Mouse (Mus musculus) layer of hippocampus, adult 2 months (tissue): Measurements from ENCODE around the gene Tcte2. TPM values are rescaled to one million over a fixed set of nuclear protein-coding genes. Genes with fewer than 3 reads are reported as not detected.
"Not testable (repeated sequence)": the region's sequence is repeated elsewhere in the genome, so short reads cannot be mapped to it uniquely, and the experiment has no call there.

ENCODE experiments used
- DNase-seq, 2 experiments: peaks; one replicate each; pipeline ENCODE4 v3.0.0; 2022; ENCODE audit warnings: low spot score in 2 of 2
- H3K27ac ChIP-seq: fragments of 200-600 bp; 2 replicates; pipeline ENCODE4 v1.8.1; 2022
- H3K4me3 ChIP-seq: fragments of 200-600 bp; 2 replicates; pipeline ENCODE4 v1.8.1; 2022; ENCODE audit warnings: mild to moderate bottlenecking
- CTCF ChIP-seq: fragments of 200-600 bp; conservative IDR thresholded peaks from 2 replicates; pipeline ENCODE4 v1.8.1; 2022; ENCODE audit warnings: antibody characterized with exemption, mild to moderate bottlenecking, moderate library complexity
- total RNA-seq, 2 experiments: library from RNA; stranded (reverse); gene quantifications; 2 replicates each; pipeline ENCODE4 v1.2.3; 2021

Tcte2 gene
- total RNA-seq, 2 experiments from 2014 or later = 18.4 to 22.1 TPM

GRCm38 (mm10) chr17:13683411-13684174 lies 78.0 kb downstream of the Tcte2 start:
- Histone ChIP-seq H3K27ac (peak overlapping the region; percentile 79), H3K4me3 (peak overlapping the region; percentile 35)
- TF ChIP-seq CTCF = 0 out of 2 replicates have a peak, but pooled peaks have one; percentile 6
- DNase-seq = no peak

GRCm38 (mm10) chr17:13683027-13683410 lies 78.6 kb downstream of the Tcte2 start:
- TF ChIP-seq CTCF = no peak
- H3K4me3 ChIP-seq = peak overlapping the region; percentile 35
- DNase-seq = no peak
- H3K27ac ChIP-seq = peak overlapping the region; percentile 79

GRCm38 (mm10) chr17:13682378-13683026 lies 79.1 kb downstream of the Tcte2 start:
- TF ChIP-seq CTCF = no peak
- peak overlapping the region; percentile 35 for H3K4me3 ChIP-seq
- DNase-seq = no peak
- H3K27ac ChIP-seq = peak overlapping the region; percentile 79

GRCm38 (mm10) chr17:13681686-13682085 lies 79.9 kb downstream of the Tcte2 start:
- peak; percentile 56 for TF ChIP-seq CTCF
- H3K4me3 ChIP-seq = peak overlapping the region; percentile 35; the same call in 1 of the 2 replicates
- H3K27ac ChIP-seq = peak overlapping the region; percentile 79; the same call in 1 of the 2 replicates
- no peak for DNase-seq

- peak; percentile 81 to 82 for DNase-seq
- TF ChIP-seq CTCF = no peak
- H3K27ac ChIP-seq = peak overlapping the region; percentile 55; the same call in 1 of the 2 replicates
Observed at GRCm38 (mm10) chr17:13681126-13681525, 80.5 kb downstream of the Tcte2 start.

GRCm38 (mm10) chr17:13680318-13680717 lies 81.3 kb downstream of the Tcte2 start:
- peak overlapping the region; percentile 28; the same call in 1 of the 2 replicates for H3K27ac ChIP-seq
- no peak for DNase-seq
- TF ChIP-seq CTCF = no peak
- H3K4me3 ChIP-seq = no peak overlapping the region

More at GRCm38 (mm10) chr17:13681126-13681525, 80.5 kb downstream of the Tcte2 start:
- no peak overlapping the region for H3K4me3 ChIP-seq

- Histone ChIP-seq H3K27ac (no peak overlapping the region; the same call in 1 of the 2 replicates), H3K4me3 (no peak overlapping the region)
- no peak for TF ChIP-seq CTCF
- no peak for DNase-seq
Observed at GRCm38 (mm10) chr17:13679725-13680124, 81.9 kb downstream of the Tcte2 start.

- TF ChIP-seq CTCF = no peak
- H3K27ac ChIP-seq = peak overlapping the region; percentile 25; the same call in 1 of the 2 replicates
- H3K4me3 ChIP-seq = no peak overlapping the region; the same call in 1 of the 2 replicates
- no peak for DNase-seq
Observed at GRCm38 (mm10) chr17:13677225-13678148, 84.1 kb downstream of the Tcte2 start.

GRCm38 (mm10) chr17:13676099-13676498 lies 85.5 kb downstream of the Tcte2 start:
- H3K27ac ChIP-seq, H3K4me3 ChIP-seq, DNase-seq: not testable (repeated sequence)

GRCm38 (mm10) chr17:13675630-13676029 lies 86.0 kb downstream of the Tcte2 start:
- Histone ChIP-seq H3K4me3 (no peak overlapping the region), H3K27ac (0 out of 2 replicates have a peak overlapping the region, but pooled peaks have one; percentile 2)
- no peak for TF ChIP-seq CTCF

GRCm38 (mm10) chr17:13674695-13675306 lies 86.8 kb downstream of the Tcte2 start:
- H3K27ac ChIP-seq = no peak overlapping the region
- no peak for DNase-seq
- no peak for TF ChIP-seq CTCF
- H3K4me3 ChIP-seq = no peak overlapping the region

More at GRCm38 (mm10) chr17:13675630-13676029, 86.0 kb downstream of the Tcte2 start:
- no peak for DNase-seq

GRCm38 (mm10) chr17:13671732-13672131 lies 89.9 kb downstream of the Tcte2 start:
- TF ChIP-seq CTCF = no peak
- no peak for DNase-seq
- Histone ChIP-seq H3K4me3 (no peak overlapping the region), H3K27ac (peak overlapping the region; percentile 57; the same call in 1 of the 2 replicates)
